Mouse (Mus musculus) kidney, adult 8-10 months (tissue): ENCODE measurements around the gene Cxcl1.

ENCODE experiments used
- DNase-seq, 2 experiments: peaks; one replicate each; pipeline ENCODE4 v3.0.0; 2022

Gene Cxcl1

GRCm38 (mm10) chr5:90888661-90889060 lies 2.4 kb upstream of the Cxcl1 start:
- no peak for DNase-seq

DNA sequence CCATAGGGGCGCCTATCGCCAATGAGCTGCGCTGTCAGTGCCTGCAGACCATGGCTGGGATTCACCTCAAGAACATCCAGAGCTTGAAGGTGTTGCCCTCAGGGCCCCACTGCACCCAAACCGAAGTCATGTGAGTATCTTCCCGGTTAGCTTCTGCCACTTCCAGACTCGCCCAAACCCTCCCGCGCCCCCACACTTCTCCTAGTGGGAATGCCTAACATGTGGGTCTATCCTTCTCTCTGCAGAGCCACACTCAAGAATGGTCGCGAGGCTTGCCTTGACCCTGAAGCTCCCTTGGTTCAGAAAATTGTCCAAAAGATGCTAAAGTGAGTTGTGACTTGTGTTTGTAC lies 398 bp downstream of the Cxcl1 start:
- no peak for DNase-seq

DNA sequence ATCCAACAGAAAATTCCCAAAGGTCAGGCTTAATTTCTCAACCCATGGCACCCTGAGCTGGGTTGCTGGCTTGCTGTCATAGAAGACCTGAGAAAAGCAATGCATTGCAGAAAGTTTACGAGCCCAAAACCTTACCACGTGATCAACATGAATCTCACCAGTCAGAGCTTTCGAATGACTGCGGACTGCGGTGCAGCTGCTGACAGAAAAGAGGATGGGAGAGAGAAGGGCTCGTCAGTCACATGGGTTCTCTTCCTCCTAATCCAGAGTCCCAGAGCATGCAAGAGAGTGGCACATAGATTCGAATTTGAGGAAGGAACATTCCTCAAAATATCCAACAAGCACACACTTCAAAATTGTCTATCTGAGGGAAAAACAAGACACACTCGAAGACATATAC lies 3.2 kb downstream of the Cxcl1 start:
- no peak for DNase-seq

DNA sequence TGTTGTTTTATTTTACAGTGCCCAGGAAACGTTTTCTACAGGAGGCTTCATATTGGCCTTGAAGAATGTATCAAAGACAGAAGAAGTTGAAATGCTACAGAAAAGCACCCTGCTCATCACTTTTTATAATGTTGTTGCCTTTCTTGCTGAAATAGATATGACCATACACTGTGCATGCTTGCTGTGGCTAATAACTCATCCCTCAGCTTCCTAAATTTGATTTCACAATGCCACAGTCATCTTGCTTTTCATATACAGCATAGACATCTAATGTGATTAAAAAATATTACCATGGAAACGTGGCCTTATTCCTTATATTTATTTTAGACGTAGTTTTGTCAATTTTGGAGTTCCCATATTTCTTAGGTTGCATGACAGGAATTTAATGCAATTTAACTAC lies 6.4 kb downstream of the Cxcl1 start:
- DNase-seq = no peak

- DNase-seq = no peak
Measured at GRCm38 (mm10) chr5:90899308-90899707, 8.3 kb downstream of the Cxcl1 start.

DNA sequence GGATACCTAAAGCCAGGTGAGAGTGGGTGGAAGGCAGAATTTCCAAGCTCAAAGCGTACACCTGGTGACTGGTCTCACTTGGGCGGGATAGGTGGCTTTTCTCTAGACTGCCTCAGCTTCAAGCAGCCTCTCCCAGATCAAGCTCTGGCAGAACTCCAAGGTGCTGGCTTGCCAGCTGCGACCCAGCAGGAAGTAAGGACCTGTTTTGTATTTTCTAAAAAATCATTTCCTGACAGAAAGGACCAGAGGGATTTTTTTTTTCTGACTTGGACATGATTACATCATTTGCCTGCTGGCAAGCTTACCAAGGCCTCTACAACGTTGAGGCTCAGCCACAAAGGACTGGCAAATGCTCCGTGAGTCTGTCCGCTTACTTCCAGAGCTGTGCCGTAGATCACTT lies 9.1 kb downstream of the Cxcl1 start:
- peak; percentile 35 to 52 for DNase-seq

DNA sequence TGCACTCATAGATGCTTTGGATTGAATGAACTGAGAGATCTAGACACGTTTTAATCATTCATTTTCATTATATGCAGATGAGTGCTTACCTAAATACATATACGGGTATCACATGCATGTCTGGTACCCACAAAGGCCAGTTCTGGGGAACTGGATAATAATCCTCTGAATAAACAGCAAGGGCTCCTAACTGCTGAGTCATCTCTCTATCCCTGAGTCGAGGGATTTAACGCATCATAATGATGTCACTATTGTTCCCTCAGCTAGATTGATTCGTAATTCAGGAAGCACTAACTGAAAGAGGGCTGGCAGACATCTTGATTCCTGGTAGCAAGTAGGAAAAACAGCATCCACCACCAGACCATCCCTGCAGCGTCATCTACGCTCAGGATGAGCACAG lies 9.6 kb downstream of the Cxcl1 start:
- no peak for DNase-seq

- no peak for DNase-seq
Measured at GRCm38 (mm10) chr5:90902380-90903260, 11.6 kb downstream of the Cxcl1 start.

- DNase-seq = no peak
Measured at GRCm38 (mm10) chr5:90903339-90904020, 12.4 kb downstream of the Cxcl1 start, which contains the start of gene Cxcl2. Gene Cxcl2, plus strand, starts transcription at chr5:90903871.

DNA sequence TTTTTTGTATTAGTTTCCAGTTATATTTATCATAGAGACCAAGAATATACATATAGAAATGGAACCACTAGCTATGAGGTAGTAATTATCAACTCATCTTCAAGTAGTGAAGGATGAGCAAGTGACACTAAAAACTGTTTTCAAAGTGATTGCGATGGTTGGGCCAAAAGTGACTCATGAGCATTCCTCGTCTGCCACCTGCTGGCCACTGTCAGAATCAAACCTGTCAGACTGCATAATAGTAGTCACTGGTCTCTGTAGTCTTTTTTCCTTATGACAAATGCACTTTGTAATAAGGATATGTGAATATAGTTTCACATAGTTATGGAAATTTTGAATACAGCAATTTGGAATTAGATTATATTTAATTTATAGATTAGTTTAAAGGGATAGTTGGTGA lies 17.9 kb downstream of the Cxcl1 start:
- peak; percentile 19 to 74 for DNase-seq

GRCm38 (mm10) chr5:90919495-90919894 lies 28.5 kb downstream of the Cxcl1 start:
- no peak for DNase-seq

- DNase-seq = no peak
Measured at GRCm38 (mm10) chr5:90922958-90923357, 31.9 kb downstream of the Cxcl1 start.

DNA sequence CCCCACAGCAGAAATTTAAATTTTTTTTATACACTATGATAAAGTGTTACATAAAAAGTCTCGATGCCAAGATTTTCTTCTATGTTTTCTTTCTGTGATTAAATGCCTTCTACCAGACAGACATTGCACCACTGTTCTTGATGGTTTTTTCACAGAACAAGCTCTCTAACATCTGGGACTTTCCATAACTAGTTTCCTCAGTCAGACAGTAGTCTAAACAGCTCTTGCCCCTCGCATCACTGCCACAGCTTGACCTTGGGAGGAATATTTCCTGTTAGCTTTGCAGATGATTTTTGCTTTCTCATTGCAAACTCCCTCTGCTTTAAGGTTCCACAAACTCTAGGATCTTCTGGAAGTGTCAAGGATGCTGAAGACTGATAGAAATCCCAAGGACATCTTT lies 39.5 kb downstream of the Cxcl1 start:
- DNase-seq = no peak

DNA sequence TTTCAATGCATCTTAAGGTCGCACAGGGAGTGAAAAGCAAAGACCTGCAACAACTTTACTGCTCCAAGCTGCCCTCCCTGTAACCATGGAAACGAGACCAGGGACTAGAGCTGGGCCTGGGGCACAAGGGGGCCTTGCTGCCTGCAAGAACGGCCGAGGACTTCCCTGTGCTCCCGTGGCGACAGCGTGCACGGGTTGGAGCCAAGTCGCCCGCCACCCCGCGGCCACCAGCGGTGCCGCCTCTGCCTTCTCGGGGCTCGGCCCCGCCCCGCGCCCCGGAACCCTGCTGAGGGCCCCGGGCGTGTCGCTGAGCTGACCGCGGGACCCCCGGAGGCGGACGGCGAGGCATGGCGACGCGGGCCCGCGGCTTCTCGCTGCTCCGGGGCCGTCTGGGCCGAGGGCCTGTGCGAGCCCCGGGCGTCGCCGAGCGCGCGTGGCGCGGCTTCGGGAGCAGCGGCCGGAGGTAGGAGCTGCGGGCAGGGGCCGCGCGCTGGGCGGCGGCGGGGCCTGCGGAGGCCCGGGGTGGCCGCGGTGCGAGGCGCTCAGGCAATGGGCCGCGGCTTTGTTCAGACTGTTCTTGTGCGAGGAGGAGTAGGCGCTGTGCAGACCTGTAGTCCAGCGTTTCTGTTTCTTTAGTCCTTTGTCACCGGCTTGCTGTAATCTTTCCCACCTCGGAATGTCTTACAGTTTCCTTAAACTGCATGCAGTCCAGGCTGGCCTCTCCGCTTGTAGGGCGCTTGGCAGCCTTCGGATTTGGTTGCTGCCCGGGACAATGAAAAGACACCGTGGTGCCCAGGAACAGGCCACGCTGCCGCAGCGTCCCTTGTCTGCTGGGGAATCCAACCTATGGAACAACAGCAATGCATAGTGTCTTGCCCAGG lies 40.2 kb downstream of the Cxcl1 start, which contains the start of gene Mthfd2l:
Gene Mthfd2l (plus strand): TSS at position 147 of the 881 bp plus-strand sequence.
- DNase-seq = peak; percentile 68 to 77

DNA sequence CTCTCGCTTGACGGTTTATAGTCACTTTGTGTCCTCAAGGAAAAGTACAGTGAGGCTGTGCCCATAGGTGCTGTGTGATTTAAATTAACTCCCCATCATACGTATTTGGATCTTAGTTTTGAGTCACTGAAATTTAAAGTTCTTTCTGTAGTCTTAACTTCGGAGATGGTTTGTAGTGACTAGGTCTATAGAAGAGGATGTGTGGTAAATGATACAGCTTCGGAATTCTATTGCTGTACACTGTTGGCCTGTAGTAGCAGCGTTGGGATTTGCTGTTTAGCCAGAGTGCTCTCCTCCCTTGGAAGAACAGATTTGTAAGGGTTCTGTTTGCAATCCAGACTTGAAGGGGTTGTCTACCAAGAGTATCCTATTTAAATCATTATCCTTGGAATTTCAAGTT lies 40.9 kb downstream of the Cxcl1 start:
- DNase-seq = no peak

GRCm38 (mm10) chr5:90936706-90937105 lies 45.7 kb downstream of the Cxcl1 start:
- DNase-seq = no peak
